Mouse (Mus musculus) hindbrain, postnatal 0 days (tissue): ENCODE measurements around the gene Gpm6a. TPM values are rescaled to one million over a fixed set of nuclear protein-coding genes. Genes with fewer than 3 reads are reported as not detected.
A peak's percentile ranks its signal among the peaks of the same experiment; 100 is the strongest.
"Not testable (repeated sequence)": the region's sequence is repeated elsewhere in the genome, so short reads cannot be mapped to it uniquely, and the experiment has no call there.

Experiments used
- ATAC-seq: fragments of 200-750 bp; cut with Nextera tagmentation; 2 replicates; pipeline ENCODE4 v1.8.0; 2017; ENCODE audit warnings: mild to moderate bottlenecking, moderate TSS enrichment, moderate library complexity
- DNase-seq: peaks from one replicate; pipeline ENCODE4 v3.0.0-alpha.2; 2015; ENCODE audit warnings: low spot score
- H3K27ac ChIP-seq: fragments of 300-500 bp; sonication (generic); 2 replicates; pipeline ENCODE4 v1.5.1; 2014; ENCODE audit warnings: mild to moderate bottlenecking
- H3K27me3 ChIP-seq: fragments of 300-500 bp; sonication (generic); 2 replicates; pipeline ENCODE4 v1.6.1; 2014; ENCODE audit warnings: low read length, mixed read lengths; ENCODE audit not compliant: insufficient read depth
- H3K36me3 ChIP-seq: fragments of 300-500 bp; sonication (generic); 2 replicates; pipeline ENCODE4 v1.6.1; 2014; ENCODE audit warnings: low read length, mixed read lengths; ENCODE audit not compliant: insufficient read depth
- H3K4me1 ChIP-seq: fragments of 300-500 bp; sonication (generic); 2 replicates; pipeline ENCODE4 v1.6.1; 2014; ENCODE audit warnings: antibody characterized with exemption, low read length, mixed read lengths; ENCODE audit not compliant: insufficient read depth
- H3K4me2 ChIP-seq: fragments of 300-500 bp; sonication (generic); 2 replicates; pipeline ENCODE4 v1.6.1; 2014; ENCODE audit warnings: low read depth, mild to moderate bottlenecking, low read length, moderate library complexity, mixed read lengths
- H3K4me3 ChIP-seq: fragments of 300-500 bp; sonication (generic); 2 replicates; pipeline ENCODE4 v1.5.1; 2014; ENCODE audit warnings: low read length
- H3K9ac ChIP-seq: fragments of 300-500 bp; sonication (generic); replicated peaks from 2 replicates; pipeline ENCODE4 v1.6.1; 2014; ENCODE audit warnings: mild to moderate bottlenecking, low read length, moderate library complexity, mixed read lengths
- H3K9me3 ChIP-seq: fragments of 300-500 bp; sonication (generic); 2 replicates; pipeline ENCODE4 v1.6.1; 2016; ENCODE audit warnings: low read length, mixed read lengths
- CTCF ChIP-seq: IDR thresholded peaks from 2 replicates; pipeline ENCODE4 v1.5.1; 2016; ENCODE audit warnings: antibody characterized with exemption, control low read depth, low read depth
- WGBS: fragments of 180-500 bp; shearing (Covaris S2); extraction: QIAGEN DNeasy Blood & Tissue Kit; methylation state at CpG from one replicate; pipeline ENCODE4 v1.1.7; 2014; 5-methylcytosine and 5-hydroxymethylcytosine counted together
- polyA plus RNA-seq: library from polyadenylated mRNA; unstranded; fragments of >200 nt; fragmentation: Nextera tagmentation; extraction: Ambion mirVana; gene quantifications from 2 replicates; pipeline ENCODE4 v1.2.1, GENCODE M21; 2015
- total RNA-seq: library from RNA; depleted of rRNA; stranded (reverse); fragments of >200 nt; gene quantifications from 2 replicates; pipeline ENCODE4 v1.2.3, GENCODE M21; 2014

The Gpm6a gene
- total and polyA plus RNA-seq, 2 experiments from 2014 or later = 548 to 709 TPM

DNA sequence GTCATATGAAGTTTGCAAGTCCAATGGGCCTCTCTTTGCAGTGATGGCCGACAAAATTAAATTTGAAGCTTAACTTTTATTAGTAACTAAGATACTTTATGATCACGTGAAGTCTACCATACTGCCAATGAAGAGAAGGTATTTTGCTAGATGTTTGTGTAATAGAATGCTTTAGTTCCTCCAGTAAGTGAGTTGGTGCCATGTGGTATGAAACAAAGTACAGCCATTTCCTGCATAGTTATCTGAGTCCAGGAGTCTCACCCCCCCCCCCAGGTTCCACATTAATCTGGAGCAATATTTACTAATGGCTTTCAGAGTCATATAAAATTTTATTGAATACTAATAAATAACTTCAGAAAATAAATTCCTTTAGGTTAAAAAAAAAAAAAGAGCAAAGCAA, 73.7 kb downstream of the Gpm6a start:
- no peak for TF ChIP-seq CTCF
- Histone ChIP-seq H3K4me1 (peaks cover 8% of the 10 kb centered on the region; the same call in 1 of the 2 replicates), H3K9me3 (no peaks in the 10 kb centered on the region), H3K4me2 (no peak overlapping the region), H3K36me3 (no peaks in the 10 kb centered on the region), H3K9ac (no peak overlapping the region), H3K27ac (no peak overlapping the region), H3K4me3 (no peak overlapping the region), H3K27me3 (no peaks in the 10 kb centered on the region)
- DNase-seq (no peak), ATAC-seq (no peak)
- WGBS = 94% methylated on average over 2 of the region's 2 CpGs

DNA sequence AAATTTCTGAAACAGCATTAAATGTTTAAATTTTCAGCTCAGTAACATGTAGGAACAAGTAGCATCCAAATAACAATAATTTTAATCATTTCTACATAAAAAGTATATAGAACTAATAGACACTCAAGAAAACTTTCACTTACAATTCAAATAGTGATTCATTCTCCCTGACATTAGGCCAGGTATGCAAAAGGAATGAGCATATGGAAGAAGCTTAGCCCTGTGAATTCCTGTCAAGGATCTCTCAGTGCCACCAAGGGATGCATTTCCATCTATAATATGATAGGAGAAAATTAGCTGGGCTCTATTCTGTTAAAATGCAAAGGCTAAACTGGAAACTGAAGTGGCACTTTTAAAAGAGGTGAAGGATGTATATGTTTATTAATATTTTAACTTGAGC, 76.5 kb downstream of the Gpm6a start:
- Histone ChIP-seq H3K4me2 (no peak overlapping the region), H3K36me3 (no peaks in the 10 kb centered on the region), H3K4me1 (peaks cover 10% of the 10 kb centered on the region), H3K27me3 (no peaks in the 10 kb centered on the region), H3K4me3 (no peak overlapping the region), H3K27ac (no peak overlapping the region), H3K9me3 (no peaks in the 10 kb centered on the region), H3K9ac (no peak overlapping the region)
- TF ChIP-seq CTCF = no peak
- ATAC-seq (no peak), DNase-seq (no peak)

DNA sequence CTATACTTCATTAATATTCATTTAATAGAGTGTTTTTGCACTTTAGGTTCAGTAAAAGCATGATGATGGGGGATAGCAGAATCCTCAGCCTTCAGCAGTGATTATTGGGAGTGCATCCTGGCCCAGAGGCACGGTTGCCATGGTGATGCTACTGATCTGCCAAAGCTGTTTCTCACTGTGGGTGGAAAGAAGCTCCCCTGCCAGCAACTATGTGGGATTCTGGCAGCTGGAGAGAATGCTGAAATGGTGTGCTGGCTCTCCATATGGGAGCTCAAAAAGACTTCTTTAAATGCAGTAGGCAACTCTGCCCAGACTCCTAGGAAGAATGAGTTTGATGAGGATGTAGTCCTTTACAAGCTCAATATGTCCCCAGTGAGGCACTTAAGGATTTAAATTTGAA, 79.7 kb downstream of the Gpm6a start:
- H3K36me3 ChIP-seq = no peaks in the 10 kb centered on the region
- DNase-seq (peak; percentile 95), ATAC-seq (peak; percentile 97)
- peak overlapping the region; percentile 28 for H3K4me2 ChIP-seq
- WGBS = 0% methylated on average over 1 of the region's 1 CpGs
- H3K27ac ChIP-seq = peak overlapping the region; percentile 62
- H3K4me3 ChIP-seq = no peak overlapping the region
- H3K9me3 ChIP-seq = no peaks in the 10 kb centered on the region
- H3K4me1 ChIP-seq = peaks cover 4% of the 10 kb centered on the region; the same call in 1 of the 2 replicates
- no peak for TF ChIP-seq CTCF
- H3K27me3 ChIP-seq = no peaks in the 10 kb centered on the region
- H3K9ac ChIP-seq = no peak overlapping the region

DNA sequence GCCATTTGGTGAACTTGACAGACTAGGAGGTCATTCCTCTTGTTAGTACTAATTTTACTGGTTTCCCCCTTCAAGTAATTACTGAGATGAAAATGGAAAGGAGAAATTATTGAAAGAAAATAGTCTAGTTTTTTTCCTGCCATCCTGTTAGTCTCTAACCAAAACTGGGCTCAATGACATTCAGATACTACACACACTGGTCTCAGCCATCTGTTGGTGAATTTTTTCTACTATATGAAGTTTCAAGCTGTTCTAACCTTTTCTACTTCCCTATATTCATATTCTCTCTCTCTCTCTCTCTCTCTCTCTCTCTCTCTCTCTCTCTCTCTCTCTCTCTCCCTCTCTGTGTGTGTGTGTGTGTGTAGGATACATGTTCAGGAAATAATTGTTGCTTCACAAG, 80.8 kb downstream of the Gpm6a start:
- H3K4me3 ChIP-seq = no peak overlapping the region
- peaks cover 4% of the 10 kb centered on the region; the same call in 1 of the 2 replicates for H3K4me1 ChIP-seq
- no peaks in the 10 kb centered on the region for H3K9me3 ChIP-seq
- H3K27me3 ChIP-seq = no peaks in the 10 kb centered on the region
- no peak overlapping the region for H3K9ac ChIP-seq
- TF ChIP-seq CTCF = no peak
- peak; percentile 25 for DNase-seq
- no peak overlapping the region for H3K4me2 ChIP-seq
- no peaks in the 10 kb centered on the region for H3K36me3 ChIP-seq
- peak overlapping the region; percentile 62 for H3K27ac ChIP-seq
- no peak for ATAC-seq

DNA sequence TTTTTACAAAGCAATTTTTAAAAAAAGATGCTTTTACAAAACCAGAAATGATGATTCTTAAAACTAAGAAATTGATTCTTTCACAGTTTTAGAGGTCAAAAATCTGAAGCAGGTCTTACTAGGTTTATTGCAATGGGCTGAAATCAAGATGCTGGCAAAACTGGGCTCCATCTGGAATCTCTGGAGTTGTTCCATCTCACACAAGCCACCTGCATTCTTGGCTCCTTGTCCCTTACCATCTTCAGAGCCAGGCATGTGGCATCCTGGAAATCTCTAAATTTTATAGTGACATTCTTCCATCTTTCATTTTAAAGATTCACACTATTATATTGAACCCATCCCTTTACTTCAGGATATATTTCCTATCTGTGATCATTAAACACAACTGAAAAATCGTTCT, 88.3 kb downstream of the Gpm6a start:
- peak; percentile 67 for DNase-seq
- Histone ChIP-seq H3K36me3 (no peaks in the 10 kb centered on the region), H3K9ac (no peak overlapping the region), H3K4me2 (no peak overlapping the region), H3K4me3 (no peak overlapping the region), H3K9me3 (no peaks in the 10 kb centered on the region), H3K27me3 (no peaks in the 10 kb centered on the region), H3K27ac (no peak overlapping the region), H3K4me1 (no peaks in the 10 kb centered on the region)
- ATAC-seq = no peak
- 65% methylated on average over 1 of the region's 1 CpGs for WGBS
- TF ChIP-seq CTCF = no peak

DNA sequence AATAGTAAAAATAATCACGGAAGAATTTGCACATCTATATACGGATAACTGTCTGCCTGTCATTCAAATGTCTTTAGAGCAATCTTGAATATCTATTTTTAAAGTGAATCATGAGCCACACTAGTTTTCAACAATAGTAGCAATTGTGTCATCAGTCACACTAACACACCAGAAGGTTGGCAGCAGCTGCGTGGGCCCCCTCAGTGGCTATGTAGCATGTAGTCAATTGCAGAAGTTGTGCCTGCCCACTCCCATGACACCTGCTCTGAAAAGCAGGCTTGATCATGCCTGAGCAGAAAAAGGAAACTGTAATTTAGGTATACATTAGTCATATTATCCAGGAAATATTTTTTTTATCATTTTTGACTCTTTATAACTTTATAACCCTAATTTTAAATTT, 93.8 kb downstream of the Gpm6a start:
- ATAC-seq = no peak; the same call in 1 of the 2 replicates

DNA sequence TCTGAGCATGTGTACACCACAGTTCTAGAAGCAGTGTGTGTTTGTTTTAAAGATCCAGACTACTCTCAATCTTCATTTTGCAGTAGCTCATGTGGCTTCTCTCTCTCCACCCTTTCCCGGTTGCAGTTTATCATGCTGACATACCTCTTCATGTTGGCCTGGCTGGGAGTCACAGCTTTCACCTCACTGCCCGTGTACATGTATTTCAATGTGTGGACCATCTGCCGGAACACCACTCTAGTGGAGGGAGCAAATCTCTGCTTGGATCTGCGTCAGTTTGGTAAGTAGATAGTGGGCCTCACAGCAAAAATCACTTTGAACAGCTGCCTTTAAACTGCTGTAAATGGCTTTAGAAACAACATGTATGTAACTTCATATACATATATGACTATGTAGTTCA, 95.3 kb downstream of the Gpm6a start:
- Histone ChIP-seq H3K4me3 (no peak overlapping the region), H3K27me3 (no peaks in the 10 kb centered on the region), H3K9me3 (no peaks in the 10 kb centered on the region), H3K27ac (no peak overlapping the region), H3K9ac (no peak overlapping the region), H3K4me1 (no peaks in the 10 kb centered on the region), H3K4me2 (no peak overlapping the region), H3K36me3 (peaks cover 10% of the 10 kb centered on the region)
- DNase-seq = no peak
- 67% methylated on average over 4 of the region's 4 CpGs for WGBS
- no peak for TF ChIP-seq CTCF
- ATAC-seq = no peak

More for the DNA sequence above, 93.8 kb downstream of the Gpm6a start:
- Histone ChIP-seq H3K36me3 (peaks cover 10% of the 10 kb centered on the region), H3K9me3 (no peaks in the 10 kb centered on the region), H3K4me2 (no peak overlapping the region), H3K27me3 (no peaks in the 10 kb centered on the region), H3K27ac (no peak overlapping the region), H3K9ac (no peak overlapping the region), H3K4me3 (no peak overlapping the region), H3K4me1 (no peaks in the 10 kb centered on the region)
- no peak for TF ChIP-seq CTCF
- WGBS = 70% methylated on average over 3 of the region's 3 CpGs
- DNase-seq = peak; percentile 58

DNA sequence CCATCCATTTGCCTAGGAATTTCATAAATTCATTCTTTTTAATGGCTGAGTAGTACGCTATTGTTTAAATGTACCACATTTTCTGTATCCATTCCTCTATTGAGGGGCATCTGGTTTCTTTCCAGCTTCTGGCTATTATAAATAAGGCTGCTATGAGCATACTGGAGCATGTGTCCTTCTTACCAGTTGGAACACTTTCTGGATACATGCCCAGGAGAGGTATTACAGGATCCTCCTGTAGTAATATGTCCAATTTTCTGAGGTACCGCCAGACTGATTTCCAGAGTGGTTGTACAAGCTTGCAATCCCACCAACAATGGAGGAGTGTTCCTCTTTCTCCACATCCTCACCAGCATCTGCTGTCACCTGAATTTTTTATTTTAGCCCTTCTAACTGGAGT, 114.2 kb downstream of the Gpm6a start:
- H3K36me3 ChIP-seq, H3K4me2 ChIP-seq, ATAC-seq, H3K9me3 ChIP-seq, H3K4me1 ChIP-seq, DNase-seq, H3K27ac ChIP-seq, H3K4me3 ChIP-seq, H3K9ac ChIP-seq, H3K27me3 ChIP-seq: not testable (repeated sequence)
- 81% methylated on average over 2 of the region's 2 CpGs for WGBS
